Mouse (Mus musculus): ENCODE measurements at regions not wholly inside any gene's neighbourhood (a gene's known extent, or its start where the extent isn't known, plus 50 kb on each side); places are given as distances from the start of the nearest gene placed in this dataset.

GRCm38 (mm10) chr1:128824235-128824634 is 232.1 kb upstream of the Cxcr4 start:
- peak; percentile 90 for DNase-seq

GRCm38 (mm10) chr1:128821991-128822390 is 229.9 kb upstream of the Cxcr4 start:
- no peak for DNase-seq

GRCm38 (mm10) chr1:128820527-128820926 is 228.4 kb upstream of the Cxcr4 start:
- DNase-seq = no peak

GRCm38 (mm10) chr1:128819611-128820010 is 227.5 kb upstream of the Cxcr4 start:
- no peak for DNase-seq

GRCm38 (mm10) chr1:128813379-128813778 is 221.3 kb upstream of the Cxcr4 start:
- no peak for DNase-seq

GRCm38 (mm10) chr1:128810860-128811259 is 218.8 kb upstream of the Cxcr4 start:
- no peak for DNase-seq

GRCm38 (mm10) chr1:128810094-128810493 is 218.0 kb upstream of the Cxcr4 start:
- no peak for DNase-seq

GRCm38 (mm10) chr1:128809601-128810000 is 217.5 kb upstream of the Cxcr4 start:
- DNase-seq = no peak

- DNase-seq = no peak
These were observed 216.5 kb upstream of the Cxcr4 start for GRCm38 (mm10) chr1:128808599-128808998.

- no peak for DNase-seq
These were observed 213.9 kb upstream of the Cxcr4 start for GRCm38 (mm10) chr1:128805687-128806653.

GRCm38 (mm10) chr1:128803433-128804060 is 211.5 kb upstream of the Cxcr4 start:
- DNase-seq = peak; percentile 72

GRCm38 (mm10) chr1:128803058-128803432 is 211.0 kb upstream of the Cxcr4 start:
- peak; percentile 12 for DNase-seq

GRCm38 (mm10) chr1:128798721-128799120 is 206.6 kb upstream of the Cxcr4 start:
- no peak for DNase-seq

GRCm38 (mm10) chr1:128795654-128796053 is 203.6 kb upstream of the Cxcr4 start:
- DNase-seq = no peak

- no peak for DNase-seq
These were observed 198.8 kb upstream of the Cxcr4 start for GRCm38 (mm10) chr1:128790881-128791280.

GRCm38 (mm10) chr1:128789567-128790335 is 197.7 kb upstream of the Cxcr4 start:
- no peak for DNase-seq

- no peak for DNase-seq
These were observed 196.1 kb upstream of the Cxcr4 start for GRCm38 (mm10) chr1:128788227-128788626.

GRCm38 (mm10) chr1:128786941-128787569 is 195.0 kb upstream of the Cxcr4 start:
- no peak for DNase-seq

- no peak for DNase-seq
These were observed 190.2 kb upstream of the Cxcr4 start for GRCm38 (mm10) chr1:128782286-128782685.

- no peak for DNase-seq
These were observed 189.8 kb upstream of the Cxcr4 start for GRCm38 (mm10) chr1:128781871-128782270.

- no peak for DNase-seq
These were observed 189.2 kb upstream of the Cxcr4 start for GRCm38 (mm10) chr1:128781311-128781710.

- no peak for DNase-seq
These were observed 187.6 kb upstream of the Cxcr4 start for GRCm38 (mm10) chr1:128779586-128780158.
